Mouse (Mus musculus) E14TG2a.4 (cell line): ENCODE results near the gene Gpld1.

ENCODE experiments used
- CTCF ChIP-seq: conservative IDR thresholded peaks from 2 replicates; pipeline ENCODE4 v1.5.1; 2014; ENCODE audit warnings: low read length
- NANOG ChIP-seq: IDR thresholded peaks from 2 replicates; pipeline ENCODE4 v1.6.1; 2014; ENCODE audit warnings: borderline replicate concordance, low read length, mixed read lengths
- POU5F1 ChIP-seq: IDR thresholded peaks from 2 replicates; pipeline ENCODE4 v1.6.1; 2014; ENCODE audit warnings: low read length, borderline replicate concordance

DNA sequence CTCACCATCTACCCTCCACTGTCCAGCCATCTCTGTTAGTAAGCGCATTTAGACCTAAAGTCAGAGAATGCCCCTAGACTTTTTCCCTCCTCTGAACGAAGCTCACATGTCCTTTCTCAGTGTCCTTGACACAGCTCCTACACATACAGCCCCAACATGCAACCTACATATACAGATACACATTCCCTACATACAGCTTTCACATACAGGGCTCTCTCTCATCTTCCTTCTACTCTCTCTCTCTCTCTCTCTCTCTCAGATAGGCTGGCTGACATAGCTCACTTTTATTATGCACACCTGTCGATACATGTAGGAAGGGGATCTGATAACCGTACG lies 6.2 kb upstream of the Gpld1 start:
- TF ChIP-seq CTCF (no peak), POU5F1 (no peak), NANOG (no peak)
